Mouse (Mus musculus): ENCODE results near the gene Upp2. TPM values are rescaled to one million over a fixed set of nuclear protein-coding genes. Genes with fewer than 3 reads are reported as not detected.

The Upp2 gene
- polyA plus RNA-seq, 1 experiment, result 7.6 TPM

DNA sequence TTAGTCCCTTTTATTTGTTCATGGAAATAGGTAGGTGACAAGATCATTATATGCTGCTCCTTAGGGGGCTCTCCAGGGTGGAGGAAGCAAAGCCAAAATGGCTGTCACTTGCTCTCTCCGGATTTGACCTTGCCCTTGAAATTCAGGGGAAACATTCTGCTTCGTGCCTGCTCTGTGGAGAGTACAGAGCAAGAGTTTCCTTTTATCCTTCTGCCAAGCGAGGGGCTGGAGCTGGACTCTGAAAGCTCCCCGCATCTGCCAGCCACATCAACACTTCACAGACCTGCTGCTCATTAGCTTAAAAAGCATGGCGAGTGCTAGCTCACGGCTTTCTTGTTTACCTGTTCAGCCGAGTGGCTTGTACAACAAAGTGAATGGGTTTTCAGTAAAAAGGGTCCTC is 220.3 kb downstream of the Upp2 start:
- no peaks in the 10 kb centered on the region for H3K36me3 ChIP-seq (ENCODE audit: control insufficient read depth, insufficient read depth, low read length)
- 69% methylated on average over 7 of the region's 7 CpGs for WGBS
- no peaks in the 10 kb centered on the region for H3K27me3 ChIP-seq (ENCODE audit: control insufficient read depth, insufficient read depth, low read length)
- H3K27ac ChIP-seq (ENCODE audit: insufficient read depth, low read depth, low read length), result no peak overlapping the region
- H3K4me1 ChIP-seq (ENCODE audit: control insufficient read depth, insufficient read depth, insufficient read length, low read length), result no peaks in the 10 kb centered on the region
- TF ChIP-seq POLR2A (IDR thresholded peaks at IDR 0.05; ENCODE audit: low read depth, low read length), result no peak
- no peak for TF ChIP-seq CTCF (IDR thresholded peaks at IDR 0.05; ENCODE audit: extremely low read depth, insufficient read length, insufficient replicate concordance, low read depth, low read length)
- no peak overlapping the region for H3K4me3 ChIP-seq (ENCODE audit: low read depth, low read length)

DNA sequence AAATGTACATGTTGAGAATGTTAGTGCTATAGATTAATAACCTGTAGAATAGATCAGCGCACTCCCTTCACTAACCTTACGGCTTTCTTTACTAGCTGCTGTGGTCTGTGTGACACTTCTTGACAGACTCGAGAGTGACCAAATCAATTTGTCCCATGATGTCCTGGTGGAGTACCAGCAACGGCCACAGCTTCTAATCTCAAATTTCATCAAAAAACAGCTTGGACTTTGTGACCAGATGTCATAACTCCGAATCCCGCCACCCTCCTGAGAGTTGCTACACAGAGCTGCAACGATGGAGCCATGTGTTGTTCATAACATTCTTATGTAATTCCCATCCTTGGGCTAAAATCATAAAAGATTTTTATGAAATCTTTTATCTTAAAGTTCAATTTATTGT is 222.8 kb downstream of the Upp2 start:
- 71% methylated on average over 7 of the region's 7 CpGs for WGBS
- Histone ChIP-seq H3K4me3 (ENCODE audit: low read depth, low read length) (no peak overlapping the region), H3K4me1 (ENCODE audit: control insufficient read depth, insufficient read depth, insufficient read length, low read length) (no peaks in the 10 kb centered on the region), H3K36me3 (ENCODE audit: control insufficient read depth, insufficient read depth, low read length) (no peaks in the 10 kb centered on the region), H3K27me3 (ENCODE audit: control insufficient read depth, insufficient read depth, low read length) (no peaks in the 10 kb centered on the region), H3K27ac (ENCODE audit: insufficient read depth, low read depth, low read length) (no peak overlapping the region)
- TF ChIP-seq CTCF (IDR thresholded peaks at IDR 0.05; ENCODE audit: extremely low read depth, insufficient read length, insufficient replicate concordance, low read depth, low read length) (no peak), POLR2A (IDR thresholded peaks at IDR 0.05; ENCODE audit: low read depth, low read length) (no peak)

DNA sequence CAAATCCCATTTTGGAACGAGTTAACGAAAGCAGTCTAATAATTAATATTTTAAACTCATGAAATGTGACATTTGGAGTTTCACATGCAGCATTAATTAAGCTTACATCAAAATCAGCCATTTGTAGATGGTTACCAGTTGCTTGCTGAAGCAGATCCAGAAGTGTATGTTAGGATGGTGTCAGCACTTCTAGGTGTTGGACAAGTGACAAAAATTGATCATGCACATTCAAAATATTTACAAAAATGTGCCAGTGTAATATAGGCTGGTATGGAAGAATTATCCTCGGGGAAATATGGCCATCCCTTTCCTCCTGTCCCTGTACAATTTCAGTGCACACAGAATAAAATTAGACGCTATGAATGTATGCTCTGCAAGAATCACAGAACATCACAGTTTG is 223.3 kb downstream of the Upp2 start:
- no peaks in the 10 kb centered on the region for H3K27me3 ChIP-seq (ENCODE audit: control insufficient read depth, insufficient read depth, low read length)
- no peaks in the 10 kb centered on the region for H3K4me1 ChIP-seq (ENCODE audit: control insufficient read depth, insufficient read depth, insufficient read length, low read length)
- no peak for TF ChIP-seq CTCF (IDR thresholded peaks at IDR 0.05; ENCODE audit: extremely low read depth, insufficient read length, insufficient replicate concordance, low read depth, low read length)
- H3K4me3 ChIP-seq (ENCODE audit: low read depth, low read length), result no peak overlapping the region
- H3K36me3 ChIP-seq (ENCODE audit: control insufficient read depth, insufficient read depth, low read length), result no peaks in the 10 kb centered on the region
- no peak overlapping the region for H3K27ac ChIP-seq (ENCODE audit: insufficient read depth, low read depth, low read length)
- WGBS, result 87% methylated on average over 4 of the region's 4 CpGs

DNA sequence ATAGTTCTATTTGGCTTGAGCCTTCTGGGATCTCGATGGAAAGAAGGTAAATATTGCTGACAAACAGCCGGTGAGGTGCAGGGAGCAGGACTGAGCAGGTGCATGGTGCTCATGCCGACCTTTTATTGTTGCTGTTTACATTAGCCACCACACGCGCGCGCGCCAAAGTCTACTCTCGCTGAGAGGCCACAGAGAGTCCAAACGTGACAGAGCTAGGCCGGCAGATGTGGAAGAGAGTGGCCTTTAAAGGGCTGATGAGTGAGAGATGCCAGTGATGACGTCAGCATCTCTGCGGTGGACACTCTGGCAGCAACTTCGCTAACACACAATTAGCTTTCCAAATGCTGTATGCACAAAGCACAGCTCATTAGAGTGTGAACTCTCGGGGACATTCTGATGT is 227.4 kb downstream of the Upp2 start:
- Histone ChIP-seq H3K36me3 (ENCODE audit: control insufficient read depth, insufficient read depth, low read length) (no peaks in the 10 kb centered on the region), H3K4me1 (ENCODE audit: control insufficient read depth, insufficient read depth, insufficient read length, low read length) (no peaks in the 10 kb centered on the region), H3K27me3 (ENCODE audit: control insufficient read depth, insufficient read depth, low read length) (no peaks in the 10 kb centered on the region), H3K27ac (ENCODE audit: insufficient read depth, low read depth, low read length) (no peak overlapping the region), H3K4me3 (ENCODE audit: low read depth, low read length) (no peak overlapping the region)
- TF ChIP-seq POLR2A (IDR thresholded peaks at IDR 0.05; ENCODE audit: low read depth, low read length), result no peak
- TF ChIP-seq CTCF (IDR thresholded peaks at IDR 0.05; ENCODE audit: extremely low read depth, insufficient read length, insufficient replicate concordance, low read depth, low read length), result no peak
- WGBS, result 30% methylated on average over 15 of the region's 15 CpGs

DNA sequence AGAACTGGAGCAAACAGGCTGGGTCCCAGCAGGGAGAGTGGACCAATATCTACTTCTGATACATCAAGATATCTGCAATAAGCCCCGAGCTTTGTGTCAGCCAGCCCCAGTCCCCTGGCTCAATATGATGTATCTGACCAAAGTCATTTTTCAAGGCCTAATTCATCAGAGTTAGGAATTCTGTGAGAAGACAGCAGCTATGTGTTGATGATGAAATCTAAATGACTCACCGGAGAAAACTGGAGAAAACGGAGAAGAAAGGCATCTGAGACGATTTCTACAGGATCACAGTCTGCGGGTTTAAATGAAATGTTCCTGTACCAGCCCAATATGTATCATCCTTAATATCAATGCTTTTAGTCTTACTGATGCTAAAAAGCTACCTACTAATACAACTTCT is 228.3 kb downstream of the Upp2 start:
- 87% methylated on average over 5 of the region's 5 CpGs for WGBS
- Histone ChIP-seq H3K27me3 (ENCODE audit: control insufficient read depth, insufficient read depth, low read length) (no peaks in the 10 kb centered on the region), H3K36me3 (ENCODE audit: control insufficient read depth, insufficient read depth, low read length) (no peaks in the 10 kb centered on the region), H3K4me1 (ENCODE audit: control insufficient read depth, insufficient read depth, insufficient read length, low read length) (no peaks in the 10 kb centered on the region), H3K27ac (ENCODE audit: insufficient read depth, low read depth, low read length) (no peak overlapping the region), H3K4me3 (ENCODE audit: low read depth, low read length) (no peak overlapping the region)
- no peak for TF ChIP-seq CTCF (IDR thresholded peaks at IDR 0.05; ENCODE audit: extremely low read depth, insufficient read length, insufficient replicate concordance, low read depth, low read length)
- no peak for TF ChIP-seq POLR2A (IDR thresholded peaks at IDR 0.05; ENCODE audit: low read depth, low read length)

DNA sequence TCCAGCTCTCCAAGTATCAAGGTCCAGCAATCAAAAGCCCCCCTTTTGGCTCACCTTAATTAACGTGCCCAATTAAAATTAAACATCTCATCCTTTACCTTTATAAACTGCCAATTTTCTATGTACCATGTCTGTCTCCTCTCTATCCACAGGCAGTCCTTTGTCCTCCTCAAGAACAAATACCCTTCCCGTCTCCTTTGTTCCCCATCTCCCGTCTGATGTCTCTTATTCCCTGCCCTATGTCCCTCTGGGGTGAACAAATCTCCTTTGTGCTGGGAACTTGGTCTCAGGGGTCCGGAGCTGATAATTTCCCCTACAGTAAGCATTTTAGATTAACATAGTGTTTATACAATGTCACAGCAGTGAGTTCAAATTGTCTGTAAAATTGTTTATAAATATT is 230.4 kb downstream of the Upp2 start:
- Histone ChIP-seq H3K36me3 (ENCODE audit: control insufficient read depth, insufficient read depth, low read length) (no peaks in the 10 kb centered on the region), H3K4me3 (ENCODE audit: low read depth, low read length) (no peak overlapping the region)
- 77% methylated on average over 4 of the region's 4 CpGs for WGBS

DNA sequence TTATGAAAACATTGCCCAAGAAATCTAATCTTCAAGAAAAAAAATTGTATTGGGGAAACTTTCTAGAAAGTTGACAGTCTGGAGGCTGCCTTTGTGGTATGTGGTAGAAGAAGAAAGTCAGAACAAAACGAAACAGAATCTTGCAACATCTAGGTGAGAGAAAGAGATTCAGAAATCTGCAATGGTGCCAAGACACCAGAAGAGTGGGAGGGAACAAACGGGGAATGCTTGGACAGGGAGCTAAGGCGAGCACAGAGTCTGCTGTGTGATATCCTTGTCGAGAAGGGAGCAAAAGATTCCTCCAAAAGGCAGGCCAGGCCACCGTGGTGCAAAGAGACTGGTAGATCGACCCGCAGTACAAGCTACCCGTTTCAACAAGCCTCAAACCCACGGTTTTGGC is 232.0 kb downstream of the Upp2 start:
- H3K27me3 ChIP-seq (ENCODE audit: control insufficient read depth, insufficient read depth, low read length), result no peaks in the 10 kb centered on the region
- H3K4me1 ChIP-seq (ENCODE audit: control insufficient read depth, insufficient read depth, insufficient read length, low read length), result no peaks in the 10 kb centered on the region
- WGBS, result 83% methylated on average over 9 of the region's 9 CpGs
- no peaks in the 10 kb centered on the region for H3K36me3 ChIP-seq (ENCODE audit: control insufficient read depth, insufficient read depth, low read length)
- no peak for TF ChIP-seq CTCF (IDR thresholded peaks at IDR 0.05; ENCODE audit: extremely low read depth, insufficient read length, insufficient replicate concordance, low read depth, low read length)
- no peak for TF ChIP-seq POLR2A (IDR thresholded peaks at IDR 0.05; ENCODE audit: low read depth, low read length)
- no peak overlapping the region for H3K27ac ChIP-seq (ENCODE audit: insufficient read depth, low read depth, low read length)
- no peak overlapping the region for H3K4me3 ChIP-seq (ENCODE audit: low read depth, low read length)

More for the DNA sequence above, 230.4 kb downstream of the Upp2 start:
- Histone ChIP-seq H3K27me3 (ENCODE audit: control insufficient read depth, insufficient read depth, low read length) (no peaks in the 10 kb centered on the region), H3K4me1 (ENCODE audit: control insufficient read depth, insufficient read depth, insufficient read length, low read length) (no peaks in the 10 kb centered on the region), H3K27ac (ENCODE audit: insufficient read depth, low read depth, low read length) (no peak overlapping the region)
- TF ChIP-seq CTCF (IDR thresholded peaks at IDR 0.05; ENCODE audit: extremely low read depth, insufficient read length, insufficient replicate concordance, low read depth, low read length) (no peak), POLR2A (IDR thresholded peaks at IDR 0.05; ENCODE audit: low read depth, low read length) (no peak)

DNA sequence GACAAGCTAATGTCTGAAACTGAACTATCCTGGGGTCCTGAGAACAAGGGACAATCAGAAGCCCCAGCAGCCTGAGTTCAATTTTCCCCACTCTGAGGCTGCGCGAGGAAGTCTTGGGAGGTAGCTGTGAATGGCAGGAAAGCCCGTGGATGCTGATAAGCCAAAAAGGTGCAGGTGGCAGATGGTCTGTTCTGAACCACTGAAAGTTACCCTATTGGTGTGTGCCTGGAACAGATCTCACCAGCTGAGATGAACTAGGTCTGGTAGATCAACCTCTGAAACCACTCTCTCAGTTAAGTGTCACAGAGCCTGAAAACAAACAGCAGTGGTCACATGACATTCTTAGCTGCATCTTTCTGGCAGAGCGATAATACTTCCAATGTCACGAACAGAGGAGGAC is 232.5 kb downstream of the Upp2 start:
- H3K36me3 ChIP-seq (ENCODE audit: control insufficient read depth, insufficient read depth, low read length), result no peaks in the 10 kb centered on the region
- no peak for TF ChIP-seq POLR2A (IDR thresholded peaks at IDR 0.05; ENCODE audit: low read depth, low read length)
- TF ChIP-seq CTCF (IDR thresholded peaks at IDR 0.05; ENCODE audit: extremely low read depth, insufficient read length, insufficient replicate concordance, low read depth, low read length), result no peak
- WGBS, result 77% methylated on average over 5 of the region's 5 CpGs
- no peak overlapping the region for H3K4me3 ChIP-seq (ENCODE audit: low read depth, low read length)
- no peaks in the 10 kb centered on the region for H3K4me1 ChIP-seq (ENCODE audit: control insufficient read depth, insufficient read depth, insufficient read length, low read length)
- no peak overlapping the region for H3K27ac ChIP-seq (ENCODE audit: insufficient read depth, low read depth, low read length)
- H3K27me3 ChIP-seq (ENCODE audit: control insufficient read depth, insufficient read depth, low read length), result no peaks in the 10 kb centered on the region

Data from small intestine, adult 2 months (tissue).